Mouse (Mus musculus): ENCODE data around the gene Tex28. TPM values are rescaled to one million over a fixed set of nuclear protein-coding genes. Genes with fewer than 3 reads are reported as not detected.
"Not testable (repeated sequence)": the region's sequence is repeated elsewhere in the genome, so short reads cannot be mapped to it uniquely, and the experiment has no call there.

Gene Tex28
- not detected in 2 replicates for polyA plus RNA-seq (2015; fragmentation: Nextera tagmentation; extraction: Ambion mirVana)

DNA sequence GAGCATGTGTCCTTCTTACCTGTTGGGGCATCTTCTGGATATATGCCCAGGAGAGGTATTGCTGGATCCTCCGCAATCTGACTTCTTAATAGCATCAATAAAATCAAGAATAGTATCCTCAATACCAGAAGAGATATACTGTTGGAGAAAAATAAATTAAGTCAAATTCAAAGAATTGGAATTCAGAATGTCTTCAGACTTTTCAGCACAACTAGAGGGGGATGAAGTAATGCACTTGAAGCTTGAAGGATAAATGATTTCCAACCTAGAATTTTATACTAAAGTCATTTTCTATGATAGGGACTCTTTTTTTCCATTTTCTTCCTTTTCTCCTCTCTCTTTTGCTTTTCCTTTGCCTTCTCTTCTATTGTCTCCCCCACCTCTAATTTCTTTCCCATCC is at the start of gene Tex28:
Gene Tex28, minus strand, starts transcription at position 101 of the 400 bp plus-strand sequence.
- no peaks in the 10 kb centered on the region for H3K27me3 ChIP-seq
- DNase-seq: no peak
- 67% methylated on average over 1 of the region's 1 CpGs for WGBS (ENCODE audit: insufficient replicate concordance)

DNA sequence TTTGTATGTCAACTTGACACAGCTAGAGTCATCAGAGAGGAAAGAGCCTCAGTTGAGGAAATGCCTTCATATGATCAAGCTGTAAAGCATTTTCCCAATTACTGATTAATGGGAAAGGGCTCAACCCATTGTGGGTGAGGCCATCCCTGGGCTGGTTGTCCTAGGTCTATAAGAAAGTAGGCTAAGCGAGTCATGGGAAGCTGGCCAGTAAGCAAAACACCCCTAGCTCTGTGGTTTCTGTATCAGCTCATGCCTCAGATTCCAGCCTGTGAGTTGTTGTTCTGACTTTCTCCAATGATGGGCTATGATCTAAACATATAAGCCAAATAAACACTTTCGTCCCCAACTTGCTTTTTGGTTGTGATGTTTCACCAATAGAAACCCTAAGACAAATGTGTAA is 35.9 kb upstream of the Tex28 start:
- Histone ChIP-seq H3K9ac (no peak overlapping the region), H3K9me3 (replicated peaks) (no peaks in the 10 kb centered on the region), H3K36me3 (no peaks in the 10 kb centered on the region), H3K4me3 (replicated peaks) (no peak overlapping the region), H3K27me3 (no peaks in the 10 kb centered on the region), H3K27ac (no peak overlapping the region), H3K4me2 (no peak overlapping the region), H3K4me1 (replicated peaks) (no peaks in the 10 kb centered on the region)
- no peak for DNase-seq
- 55% methylated on average over 2 of the region's 2 CpGs for WGBS (ENCODE audit: insufficient replicate concordance)
- no peak for ATAC-seq (ENCODE audit: low read depth)

More for the DNA sequence above, at the start of gene Tex28:
- no peak for ATAC-seq (ENCODE audit: low read depth)
- no peak within 1 kb of the TSS for H3K27ac ChIP-seq
- H3K4me3 ChIP-seq (replicated peaks): no peak within 1 kb of the TSS
- no peaks in the 10 kb centered on the region for H3K9me3 ChIP-seq (replicated peaks)
- no peaks in the 10 kb centered on the region for H3K36me3 ChIP-seq
- H3K4me2 ChIP-seq: no peak within 1 kb of the TSS
- H3K4me1 ChIP-seq (replicated peaks): no peaks in the 10 kb centered on the region
- H3K9ac ChIP-seq: no peak within 1 kb of the TSS

DNA sequence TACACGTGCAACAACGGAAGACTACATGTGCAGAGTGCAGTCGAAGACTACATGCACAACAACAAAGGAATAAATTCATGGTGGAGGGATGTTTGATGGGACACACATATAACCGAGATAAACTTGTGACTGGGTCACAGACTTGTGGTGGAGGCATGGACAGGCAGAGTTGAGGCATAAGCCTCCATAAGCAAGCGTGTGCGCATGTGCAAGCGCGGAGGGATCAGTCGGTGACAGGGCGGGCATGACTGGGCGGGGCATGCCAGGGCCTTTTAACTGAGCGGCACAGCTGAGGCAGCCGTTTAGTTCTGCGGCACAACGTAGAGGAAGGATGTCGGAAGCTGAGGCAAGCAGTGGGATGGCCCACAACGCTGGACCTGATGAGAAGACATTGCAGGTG is 9.3 kb upstream of the Tex28 start, which contains the start of gene Tktl1:
Gene Tktl1, plus strand, starts transcription at position 301 of the 400 bp plus-strand sequence.
- Histone ChIP-seq H3K4me2 (no peak within 1 kb of the TSS), H3K4me3 (replicated peaks) (no peak within 1 kb of the TSS), H3K36me3 (no peaks in the 10 kb centered on the region), H3K9me3 (replicated peaks) (no peaks in the 10 kb centered on the region), H3K9ac (no peak within 1 kb of the TSS), H3K27me3 (no peaks in the 10 kb centered on the region), H3K4me1 (replicated peaks) (no peaks in the 10 kb centered on the region), H3K27ac (no peak within 1 kb of the TSS)
- DNase-seq (no peak), ATAC-seq (ENCODE audit: low read depth) (no peak)
- WGBS (ENCODE audit: insufficient replicate concordance): 79% methylated on average over 17 of the region's 17 CpGs

DNA sequence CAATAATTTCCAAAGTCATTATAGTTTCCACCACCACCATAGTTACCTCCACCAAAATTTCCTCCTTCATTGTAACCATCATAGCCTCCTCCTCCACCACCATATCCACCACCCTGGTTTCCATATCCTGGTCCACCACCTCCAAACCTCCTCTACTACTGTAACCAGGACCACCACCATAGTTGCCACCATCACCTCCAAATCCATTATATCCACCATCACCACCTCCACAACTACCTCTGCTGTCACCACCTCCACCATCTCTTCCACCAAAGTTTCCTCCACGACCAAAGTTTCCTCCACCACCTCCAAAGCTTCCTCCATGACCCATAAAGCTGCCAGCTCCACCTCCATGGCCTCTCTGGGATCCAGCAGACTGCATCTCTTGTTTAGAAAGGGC is 32.4 kb downstream of the Tex28 start, which contains the start of gene Mecp2:
Gene Mecp2, minus strand, starts transcription at position 101 of the 400 bp plus-strand sequence.
- H3K4me1 ChIP-seq (replicated peaks); H3K4me3 ChIP-seq (replicated peaks); H3K4me2 ChIP-seq; H3K27me3 ChIP-seq; DNase-seq; H3K9ac ChIP-seq; H3K36me3 ChIP-seq; ATAC-seq (ENCODE audit: low read depth); H3K27ac ChIP-seq; H3K9me3 ChIP-seq (replicated peaks): not testable (repeated sequence)
- 17% methylated on average over 1 of the region's 1 CpGs for WGBS (ENCODE audit: insufficient replicate concordance)

DNA sequence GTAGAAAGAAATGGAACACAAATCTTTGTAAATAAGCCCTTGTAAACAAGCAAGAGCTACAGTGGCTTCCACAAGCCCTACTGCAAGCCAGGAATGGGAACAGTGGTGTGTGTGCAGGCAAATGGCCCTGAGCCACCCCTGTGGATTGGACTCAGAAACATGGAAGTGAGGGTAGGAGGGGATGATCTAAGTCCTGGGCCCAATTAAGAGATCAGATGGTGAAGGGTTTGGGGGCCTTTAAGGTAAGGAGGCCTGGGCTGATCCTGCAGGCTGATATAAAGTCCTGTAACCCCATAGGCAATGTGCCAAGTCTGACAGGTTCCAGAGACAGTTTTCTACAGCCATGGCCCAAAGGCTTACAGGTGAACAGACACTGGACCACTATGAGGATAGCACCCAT is 40.5 kb downstream of the Tex28 start, which contains the start of gene Opn1mw:
Gene Opn1mw, plus strand, starts transcription at position 301 of the 400 bp plus-strand sequence.
- peaks cover 12% of the 10 kb centered on the region; the same call in 1 of the 2 replicates for H3K27me3 ChIP-seq
- H3K9ac ChIP-seq: no peak within 1 kb of the TSS
- no peak for ATAC-seq (ENCODE audit: low read depth)
- H3K4me1 ChIP-seq (replicated peaks): no peaks in the 10 kb centered on the region
- no peak within 1 kb of the TSS for H3K4me2 ChIP-seq
- no peaks in the 10 kb centered on the region for H3K36me3 ChIP-seq
- H3K4me3 ChIP-seq (replicated peaks): no peak within 1 kb of the TSS
- H3K27ac ChIP-seq: no peak within 1 kb of the TSS
- no peaks in the 10 kb centered on the region for H3K9me3 ChIP-seq (replicated peaks)
- DNase-seq: no peak

DNA sequence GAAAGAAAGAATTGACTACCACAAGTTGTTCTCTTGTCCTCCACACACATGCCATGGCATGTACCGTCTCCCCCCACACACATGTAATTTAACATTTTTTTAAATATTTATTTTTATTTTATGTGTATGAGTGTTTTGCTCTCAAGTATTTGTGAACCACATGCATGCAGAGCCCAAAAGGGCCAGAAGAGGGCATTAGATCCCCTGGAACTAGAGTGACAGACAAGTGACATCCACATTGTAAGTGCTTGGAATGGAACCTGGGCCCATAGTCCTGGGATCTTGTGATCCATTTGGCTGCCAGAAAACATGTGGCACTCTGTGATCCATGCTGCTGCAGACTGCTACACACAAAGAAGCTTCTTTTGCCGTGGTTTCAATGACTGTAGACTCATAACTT is 42.7 kb downstream of the Tex28 start:
- no peaks in the 10 kb centered on the region for H3K4me1 ChIP-seq (replicated peaks)
- no peaks in the 10 kb centered on the region for H3K36me3 ChIP-seq
- no peak overlapping the region for H3K27ac ChIP-seq
- peaks cover 15% of the 10 kb centered on the region; the same call in 1 of the 2 replicates for H3K27me3 ChIP-seq
- 28% methylated on average over 2 of the region's 2 CpGs for WGBS (ENCODE audit: insufficient replicate concordance)
- DNase-seq (no peak), ATAC-seq (ENCODE audit: low read depth) (no peak)
- no peak overlapping the region for H3K9ac ChIP-seq
- no peak overlapping the region for H3K4me3 ChIP-seq (replicated peaks)
- H3K4me2 ChIP-seq: no peak overlapping the region
- H3K9me3 ChIP-seq (replicated peaks): no peaks in the 10 kb centered on the region

DNA sequence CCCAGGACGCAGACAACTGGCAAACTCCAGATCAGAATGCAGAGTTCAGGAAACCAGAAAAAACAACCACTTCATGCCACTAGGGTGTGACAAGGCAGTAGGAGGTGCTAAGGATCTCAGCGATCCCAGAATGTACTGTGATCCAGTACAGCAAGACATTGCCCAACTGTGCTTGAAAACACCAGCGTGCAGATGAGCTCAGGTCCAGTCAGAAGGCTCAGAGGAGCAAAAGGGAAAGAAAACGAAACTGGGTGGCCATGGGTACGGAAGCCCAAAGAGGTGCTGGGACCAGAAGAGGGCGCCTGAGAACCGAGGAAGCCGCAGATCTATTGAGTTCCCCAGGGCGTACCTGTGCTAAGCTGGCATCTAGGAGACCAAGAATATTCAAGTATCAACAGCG is 52.1 kb downstream of the Tex28 start:
- WGBS (ENCODE audit: insufficient replicate concordance): 11% methylated on average over 10 of the region's 10 CpGs
- H3K4me1 ChIP-seq (replicated peaks): no peaks in the 10 kb centered on the region
- H3K4me3 ChIP-seq (replicated peaks): peak overlapping the region; percentile 44
- H3K27ac ChIP-seq: no peak overlapping the region
- peak; percentile 65; the same call in 1 of the 2 replicates for ATAC-seq (ENCODE audit: low read depth)
- H3K4me2 ChIP-seq: peak overlapping the region; percentile 53
- H3K9me3 ChIP-seq (replicated peaks): no peaks in the 10 kb centered on the region
- H3K9ac ChIP-seq: 0 out of 2 replicates have a peak overlapping the region, but pooled peaks have one; percentile 35
- DNase-seq: peak; percentile 13
- H3K27me3 ChIP-seq: 0 out of 2 replicates have a peak, but pooled peaks cover 3% of the 10 kb centered on the region
- H3K36me3 ChIP-seq: no peaks in the 10 kb centered on the region

DNA sequence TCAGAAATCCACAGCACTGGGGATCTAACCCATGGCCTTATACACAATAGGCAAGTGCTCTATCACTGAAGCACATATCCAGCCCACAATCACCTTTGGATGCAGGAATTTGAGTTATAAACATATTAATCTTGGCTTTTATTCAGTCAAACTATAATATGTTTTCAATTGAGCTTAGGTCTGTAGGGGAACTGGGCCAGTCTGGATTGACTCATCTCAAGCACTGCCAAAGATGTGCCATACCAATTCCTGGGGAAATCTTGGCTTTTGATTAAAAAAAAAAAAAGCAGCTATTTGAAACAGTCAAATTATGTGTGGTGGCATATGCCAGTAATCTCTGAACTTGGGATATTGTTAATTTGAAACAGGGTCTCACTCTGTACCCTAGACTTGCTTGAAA is 53.6 kb downstream of the Tex28 start:
- DNase-seq: no peak
- ATAC-seq (ENCODE audit: low read depth): no peak

DNA sequence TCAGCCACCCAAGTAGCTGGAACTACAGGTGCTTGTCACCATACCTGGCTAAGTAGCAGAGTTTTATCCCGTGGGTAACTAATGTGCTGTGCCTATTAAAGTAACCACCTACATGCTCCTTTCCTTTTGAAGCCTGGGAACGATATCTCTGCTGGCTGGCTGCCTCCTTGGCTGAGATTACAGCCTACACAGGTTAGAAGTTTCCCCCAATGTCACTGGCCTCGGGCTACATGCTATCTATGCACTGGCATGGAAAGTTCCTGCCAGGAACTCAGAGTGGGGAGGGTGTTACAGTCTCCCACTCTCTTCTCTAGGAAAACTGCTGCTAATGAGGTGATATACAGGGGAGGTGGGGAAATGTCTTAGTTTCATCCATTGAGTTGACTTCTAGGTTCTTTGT is 58.9 kb downstream of the Tex28 start:
- DNase-seq: no peak
- H3K36me3 ChIP-seq: no peaks in the 10 kb centered on the region
- no peak overlapping the region for H3K4me3 ChIP-seq (replicated peaks)
- no peaks in the 10 kb centered on the region for H3K9me3 ChIP-seq (replicated peaks)
- no peak overlapping the region for H3K27ac ChIP-seq
- H3K4me2 ChIP-seq: no peak overlapping the region
- H3K9ac ChIP-seq: no peak overlapping the region
- no peak for ATAC-seq (ENCODE audit: low read depth)
- H3K27me3 ChIP-seq: peaks cover 4% of the 10 kb centered on the region; the same call in 1 of the 2 replicates
- 25% methylated on average over 3 of the region's 3 CpGs for WGBS (ENCODE audit: insufficient replicate concordance)
- H3K4me1 ChIP-seq (replicated peaks): no peaks in the 10 kb centered on the region

More for the DNA sequence above, 53.6 kb downstream of the Tex28 start:
- no peaks in the 10 kb centered on the region for H3K9me3 ChIP-seq (replicated peaks)
- no peak overlapping the region for H3K4me3 ChIP-seq (replicated peaks)
- no peaks in the 10 kb centered on the region for H3K27me3 ChIP-seq
- H3K27ac ChIP-seq: no peak overlapping the region
- no peak overlapping the region for H3K4me2 ChIP-seq
- H3K4me1 ChIP-seq (replicated peaks): no peaks in the 10 kb centered on the region
- H3K9ac ChIP-seq: no peak overlapping the region
- no peaks in the 10 kb centered on the region for H3K36me3 ChIP-seq

DNA sequence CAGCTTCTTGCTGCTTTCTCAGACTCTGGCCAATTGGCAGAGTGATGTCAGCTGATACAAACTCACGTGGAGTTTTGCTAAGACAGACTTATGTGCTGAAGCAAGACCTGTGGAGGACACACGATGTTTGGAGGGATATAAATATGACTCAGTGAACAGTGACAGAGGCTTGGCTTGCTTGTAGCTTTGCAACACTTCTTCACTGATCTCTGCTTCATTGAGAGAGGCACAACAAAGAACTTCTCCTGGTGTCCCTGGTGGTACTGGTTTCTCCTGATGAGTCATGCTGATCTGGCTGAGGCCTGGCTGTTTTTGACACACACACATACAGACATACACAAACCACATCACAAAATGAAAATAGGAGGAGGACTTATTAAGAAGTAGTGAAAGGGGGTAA is 61.7 kb downstream of the Tex28 start:
- H3K4me1 ChIP-seq (replicated peaks): no peaks in the 10 kb centered on the region
- ATAC-seq (ENCODE audit: low read depth) (no peak), DNase-seq (no peak)
- H3K4me2 ChIP-seq: no peak overlapping the region
- no peak overlapping the region for H3K27ac ChIP-seq
- no peak overlapping the region for H3K9ac ChIP-seq
- H3K27me3 ChIP-seq: peaks cover 4% of the 10 kb centered on the region; the same call in 1 of the 2 replicates
- no peak overlapping the region for H3K4me3 ChIP-seq (replicated peaks)
- 30% methylated on average over 2 of the region's 2 CpGs for WGBS (ENCODE audit: insufficient replicate concordance)
- no peaks in the 10 kb centered on the region for H3K9me3 ChIP-seq (replicated peaks)
- H3K36me3 ChIP-seq: no peaks in the 10 kb centered on the region

DNA sequence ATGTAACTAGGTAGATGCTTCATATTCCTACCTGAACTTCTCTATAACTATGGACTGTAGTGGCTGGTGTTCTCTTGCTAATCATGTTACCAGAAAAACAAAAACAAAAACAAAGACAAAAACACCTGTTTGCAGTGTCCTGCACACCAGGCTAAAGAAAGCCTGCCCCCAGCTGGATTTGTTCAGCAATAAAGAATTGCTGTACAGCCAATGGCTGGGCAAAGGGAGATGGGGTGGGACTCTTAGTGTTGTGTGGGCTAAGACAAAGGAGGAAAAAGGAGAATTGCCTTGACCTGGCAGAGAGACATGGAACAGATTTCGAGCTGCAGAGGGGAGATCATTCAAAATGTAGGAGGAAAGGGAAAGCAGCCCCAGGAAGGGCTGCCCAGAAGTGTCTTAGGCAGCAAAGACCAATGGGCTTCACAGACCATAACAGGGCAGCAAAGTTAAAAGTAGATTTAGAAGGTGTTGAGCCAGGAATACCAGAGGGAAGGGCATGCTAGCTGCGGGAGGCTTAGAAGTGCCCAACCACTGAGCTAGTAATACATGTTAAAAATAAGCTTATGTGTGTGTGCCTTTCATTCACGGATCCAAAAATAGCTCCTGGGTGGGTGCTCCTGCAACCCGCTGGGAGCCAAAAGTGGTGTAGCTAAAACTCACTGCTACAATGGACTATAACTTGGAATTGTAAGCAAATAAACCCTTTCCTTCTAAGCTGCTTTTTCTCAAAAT is 64.0 kb downstream of the Tex28 start:
- H3K27ac ChIP-seq: no peak overlapping the region
- H3K36me3 ChIP-seq: no peaks in the 10 kb centered on the region
- 46% methylated on average over 4 of the region's 4 CpGs for WGBS (ENCODE audit: insufficient replicate concordance)
- H3K4me1 ChIP-seq (replicated peaks): no peaks in the 10 kb centered on the region
- H3K9me3 ChIP-seq (replicated peaks): no peaks in the 10 kb centered on the region
- ATAC-seq (ENCODE audit: low read depth): no peak
- H3K4me3 ChIP-seq (replicated peaks): no peak overlapping the region
- H3K9ac ChIP-seq: no peak overlapping the region
- H3K27me3 ChIP-seq: 0 out of 2 replicates have a peak, but pooled peaks cover under 1% of the 10 kb centered on the region
- H3K4me2 ChIP-seq: no peak overlapping the region
- DNase-seq: no peak

Measured in liver, embryonic 13.5 days (tissue).